Mouse (Mus musculus) ES-E14 (cell line): ENCODE data around the gene Cdipt. TPM values are rescaled to one million over a fixed set of nuclear protein-coding genes. Genes with fewer than 3 reads are reported as not detected.

ENCODE experiments used
- DNase-seq: peaks from one replicate; pipeline ENCODE4 v3.0.0-alpha.2; 2013; ENCODE audit warnings: low read depth, low spot score
- H3K27ac ChIP-seq: 2 replicates; pipeline ENCODE4 v1.5.1; 2012; ENCODE audit warnings: low read depth, mild to moderate bottlenecking, low read length, moderate library complexity, mixed read lengths; ENCODE audit not compliant: poor library complexity, insufficient read depth, severe bottlenecking
- H3K36me3 ChIP-seq: 2 replicates; pipeline ENCODE4 v1.6.1; 2012; ENCODE audit warnings: mild to moderate bottlenecking, low read length, moderate library complexity, mixed read lengths; ENCODE audit not compliant: control insufficient read depth, poor library complexity, insufficient read depth, severe bottlenecking
- H3K4me1 ChIP-seq, 2 experiments: fragments of 150-350 bp in 1 of 2; sonication (generic) in 1 of 2; 2 replicates each; pipeline ENCODE4 v1.6.1; 2012; ENCODE audit warnings: low read length in 2 of 2, mild to moderate bottlenecking in 1 of 2, mixed read lengths in 1 of 2; ENCODE audit not compliant: control insufficient read depth in 2 of 2, insufficient read depth in 2 of 2, poor library complexity in 1 of 2
- H3K4me3 ChIP-seq, 2 experiments: fragments of 150-350 bp in 1 of 2; sonication (generic) in 1 of 2; 2 replicates each; pipeline ENCODE4 v1.5.1; 2012; ENCODE audit warnings: low read length in 2 of 2, low read depth in 1 of 2, mild to moderate bottlenecking in 1 of 2, mixed read lengths in 1 of 2; ENCODE audit not compliant: insufficient read depth in 1 of 2, poor library complexity in 1 of 2, severe bottlenecking in 1 of 2
- H3K9ac ChIP-seq: 2 replicates; pipeline ENCODE4 v1.6.1; 2012; ENCODE audit warnings: low read depth, mild to moderate bottlenecking, low read length, mixed read lengths; ENCODE audit not compliant: poor library complexity, insufficient read depth, severe bottlenecking
- H3K9me3 ChIP-seq: fragments of 150-350 bp; sonication (generic); 2 replicates; pipeline ENCODE4 v1.6.1; 2012; ENCODE audit warnings: low read depth, mild to moderate bottlenecking, low read length; ENCODE audit not compliant: control insufficient read depth, insufficient read depth
- CHD2 ChIP-seq: IDR thresholded peaks from 2 replicates; pipeline ENCODE4 v1.6.1; 2014; ENCODE audit warnings: mild to moderate bottlenecking, low read depth, low read length, inconsistent platforms
- HCFC1 ChIP-seq: IDR thresholded peaks from 2 replicates; pipeline ENCODE4 v1.6.1; 2012; ENCODE audit warnings: low read length, inconsistent platforms, borderline replicate concordance; ENCODE audit not compliant: insufficient read depth
- MAFK ChIP-seq: IDR thresholded peaks from 2 replicates; pipeline ENCODE4 v1.6.1; 2014; ENCODE audit warnings: mild to moderate bottlenecking, low read depth, low read length, inconsistent platforms; ENCODE audit not compliant: insufficient read depth
- ZC3H11A ChIP-seq: IDR thresholded peaks from 2 replicates; pipeline ENCODE4 v1.6.1; 2012; ENCODE audit warnings: low read depth, mild to moderate bottlenecking, inconsistent platforms, low read length, borderline replicate concordance
- ZNF384 ChIP-seq: IDR thresholded peaks from 2 replicates; pipeline ENCODE4 v1.6.1; 2012; ENCODE audit warnings: low read depth, low read length, inconsistent platforms
- in situ Hi-C, 2 experiments: fragments of 600-800 bp; cut with MboI; formaldehyde crosslinking; loops; one replicate each; pipeline ENCODE4 v1.15.1; 2025; ENCODE audit warnings: low sequenced_read_pairs in 2 of 2, inconsistent platforms in 1 of 2; ENCODE audit not compliant: unreplicated experiment in 2 of 2
- total RNA-seq: library from RNA; depleted of rRNA; stranded (reverse); fragments of 300-350 nt; gene quantifications from 2 replicates; pipeline ENCODE4 v1.2.3, GENCODE M21; 2012

Cdipt gene
- total RNA-seq, 1 experiment, result 106 TPM

DNA sequence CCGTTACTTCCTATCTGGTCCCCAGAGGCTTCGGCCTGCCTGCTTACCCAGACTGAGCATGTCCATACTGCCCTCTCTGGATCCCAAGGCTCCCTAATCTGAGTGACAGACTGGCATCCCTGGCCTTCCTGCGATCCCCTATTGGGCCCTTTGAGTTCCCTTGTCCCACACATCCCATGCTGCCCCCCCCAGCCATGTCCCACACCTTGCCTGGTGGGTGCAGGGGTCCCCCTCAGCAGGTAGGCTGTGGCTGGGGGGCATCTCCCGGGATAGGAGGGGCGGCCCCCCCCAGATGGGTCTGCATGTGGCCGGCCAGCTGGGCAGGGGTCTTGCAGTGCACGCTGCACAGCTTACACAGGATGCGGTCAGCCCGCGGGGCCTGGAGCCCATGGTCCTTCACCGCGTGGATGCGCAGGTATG is 47.6 kb downstream of the Cdipt start:
- peak overlapping the region in 1 of 2 experiments; percentile 87; a peak in 3 of 4 replicates for H3K4me3 ChIP-seq
- DNase-seq, result no peak
- no peaks in the 10 kb centered on the region for H3K9me3 ChIP-seq
- in situ Hi-C loops, result no loop called here
- peaks cover 7 to 11% of the 10 kb centered on the region in 2 experiments; a peak in 2 of 4 replicates for H3K4me1 ChIP-seq
- H3K9ac ChIP-seq, result peak overlapping the region; percentile 90
- peaks cover 43% of the 10 kb centered on the region for H3K36me3 ChIP-seq
- TF ChIP-seq HCFC1, result no peak
- TF ChIP-seq ZC3H11A, result no peak
- TF ChIP-seq CHD2, result no peak
- TF ChIP-seq MAFK, result no peak
- no peak for TF ChIP-seq ZNF384
- H3K27ac ChIP-seq, result no peak overlapping the region

DNA sequence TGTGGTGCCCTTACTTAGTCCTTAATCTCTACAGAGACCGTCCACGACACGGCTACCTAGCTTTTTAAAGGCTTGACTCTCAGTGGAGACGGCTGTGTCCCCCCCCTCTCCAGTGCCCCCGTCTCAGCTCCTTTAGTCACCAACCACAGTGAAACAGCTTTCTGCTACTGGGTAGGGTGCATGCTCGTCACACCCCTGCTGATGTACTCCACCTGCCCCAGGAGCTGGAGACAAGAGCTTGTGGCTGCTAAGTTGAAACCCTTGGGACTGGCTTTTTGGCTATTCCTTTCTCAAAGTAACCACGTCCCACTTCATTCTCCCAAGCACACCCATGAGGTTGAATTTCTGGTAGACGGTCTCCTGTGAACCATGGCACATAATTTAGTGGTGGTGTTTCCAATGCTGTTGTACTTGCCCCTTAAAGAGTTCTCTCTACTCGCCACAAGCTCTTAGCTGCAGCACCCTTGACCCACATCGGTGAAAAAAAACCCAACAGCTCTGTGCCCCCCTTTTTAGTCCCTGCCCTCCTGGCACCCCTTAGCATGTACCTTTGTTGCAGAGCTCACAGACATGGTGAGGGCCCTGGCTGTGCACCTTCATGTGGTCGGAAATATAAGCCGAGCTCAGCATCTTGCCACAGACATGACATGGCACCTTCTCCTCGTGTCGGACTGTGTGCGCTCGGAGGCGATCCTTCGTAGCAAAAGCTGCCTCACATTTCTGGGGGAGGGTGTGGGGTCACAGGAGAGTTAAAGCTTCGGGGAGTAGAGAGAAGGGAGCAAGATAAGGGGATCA is 48.4 kb downstream of the Cdipt start:
- TF ChIP-seq MAFK (0 out of 2 replicates have a peak, but pooled peaks have one; percentile 44), CHD2 (no peak)
- Histone ChIP-seq H3K4me3 (peak overlapping the region; percentile 87 to 89), H3K9ac (peak overlapping the region; percentile 90), H3K36me3 (peaks cover 47% of the 10 kb centered on the region), H3K4me1 (peaks cover 9 to 11% of the 10 kb centered on the region in 2 experiments; a peak in 2 of 4 replicates), H3K9me3 (no peaks in the 10 kb centered on the region), H3K27ac (peak overlapping the region; percentile 99; the same call in 1 of the 2 replicates)
- in situ Hi-C loops, result no loop called here
- no peak for DNase-seq

DNA sequence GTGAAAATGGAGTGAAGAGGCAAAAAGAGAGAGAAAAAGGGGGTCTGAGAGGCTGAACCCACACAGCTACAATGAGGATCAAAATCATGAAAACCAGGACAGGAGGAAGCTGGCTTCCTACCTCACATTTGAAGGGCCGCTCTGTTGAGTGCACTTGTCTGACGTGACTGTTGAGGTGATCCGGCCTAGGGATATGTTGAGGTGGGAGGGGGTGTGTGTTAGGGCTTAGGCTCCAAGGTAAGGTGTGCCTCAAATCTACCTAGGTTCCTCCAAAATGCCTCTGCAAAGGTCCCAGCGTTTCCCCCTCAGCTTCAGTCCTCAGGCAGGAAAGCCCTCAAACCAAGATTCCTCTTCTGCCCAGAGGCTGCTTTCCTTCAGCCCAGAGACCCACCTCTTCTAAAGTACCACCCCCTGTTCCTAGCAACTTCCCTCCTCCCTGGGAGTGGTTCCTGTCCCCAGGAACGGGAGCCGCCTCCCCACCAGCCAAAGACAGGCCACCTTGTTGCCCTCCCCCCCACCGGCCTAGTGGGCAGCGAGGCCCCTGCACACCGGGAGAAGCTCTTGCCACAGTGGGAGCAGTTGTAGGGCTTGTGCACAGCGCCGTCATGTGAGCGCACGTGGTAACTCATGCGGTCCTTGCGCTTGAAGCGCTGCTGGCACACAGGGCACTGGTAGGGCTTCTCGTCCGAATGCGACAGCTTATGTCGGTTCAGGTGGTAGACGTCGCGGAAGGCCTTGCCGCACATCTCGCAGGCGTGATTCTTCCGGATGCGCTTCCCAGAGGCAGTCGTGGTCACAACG is 49.2 kb downstream of the Cdipt start:
- Histone ChIP-seq H3K9me3 (no peaks in the 10 kb centered on the region), H3K27ac (peak overlapping the region; percentile 99), H3K4me3 (peak overlapping the region; percentile 87 to 89), H3K4me1 (peaks cover 9 to 11% of the 10 kb centered on the region in 2 experiments; a peak in 2 of 4 replicates), H3K9ac (peak overlapping the region; percentile 90), H3K36me3 (peaks cover 48% of the 10 kb centered on the region)
- in situ Hi-C loops, result no loop called here
- TF ChIP-seq HCFC1 (0 out of 2 replicates have a peak, but pooled peaks have one; percentile 12), ZC3H11A (no peak)
- DNase-seq, result no peak

DNA sequence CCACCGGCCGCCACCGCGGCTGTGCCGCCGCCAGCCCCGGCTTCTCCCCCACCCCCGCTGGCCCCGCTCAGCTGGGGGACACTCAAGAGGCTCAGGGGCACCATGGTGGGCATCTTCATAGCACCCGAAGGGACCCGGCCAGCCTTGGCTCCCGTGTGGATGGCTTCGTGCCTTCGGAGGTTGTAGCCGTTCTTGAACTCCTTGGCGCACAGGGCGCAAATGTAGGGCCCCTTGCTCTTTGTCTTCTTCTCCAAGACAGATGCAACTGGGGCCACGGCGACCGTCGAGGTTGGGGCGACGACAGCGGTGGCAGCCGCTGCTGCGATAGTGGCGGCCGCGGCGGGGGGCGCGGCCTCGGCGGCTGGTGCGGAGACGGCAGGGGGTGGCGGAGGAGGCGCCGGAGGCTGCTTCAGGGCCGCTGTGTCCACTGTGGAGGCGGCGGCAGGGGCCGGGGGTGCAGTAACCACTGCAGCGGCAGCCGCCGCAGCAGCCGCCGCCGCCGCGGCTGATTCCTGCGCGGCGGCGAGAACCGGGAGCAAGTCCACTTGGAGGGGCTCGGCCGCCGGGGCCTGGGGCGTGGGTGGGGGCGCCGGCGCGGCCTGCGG is 49.9 kb downstream of the Cdipt start:
- in situ Hi-C loops, result no loop called here
- peaks cover 9 to 12% of the 10 kb centered on the region in 2 experiments; a peak in 2 of 4 replicates for H3K4me1 ChIP-seq
- DNase-seq, result no peak
- peak overlapping the region; percentile 87 to 89 for H3K4me3 ChIP-seq
- no peaks in the 10 kb centered on the region for H3K9me3 ChIP-seq
- peak overlapping the region; percentile 99 for H3K27ac ChIP-seq
- peaks cover 50% of the 10 kb centered on the region for H3K36me3 ChIP-seq
- peak overlapping the region; percentile 90 for H3K9ac ChIP-seq
- TF ChIP-seq MAFK (no peak), ZC3H11A (no peak), ZNF384 (no peak), CHD2 (no peak), HCFC1 (no peak)
